Mouse (Mus musculus) CH12.LX (cell line): ENCODE data around the gene Prune2. TPM values are rescaled to one million over a fixed set of nuclear protein-coding genes. Genes with fewer than 3 reads are reported as not detected.
A peak's percentile ranks its signal among the peaks of the same experiment; 100 is the strongest.

Experiments
- DNase-seq: peaks from one replicate; pipeline ENCODE4 v3.0.0-alpha.2; 2013; ENCODE audit errors: extremely low read depth
- H3K27ac ChIP-seq: 2 replicates; pipeline ENCODE4 v1.5.1; 2012; ENCODE audit warnings: low read depth, mild to moderate bottlenecking, control low read depth, moderate library complexity; ENCODE audit not compliant: insufficient read depth
- H3K27me3 ChIP-seq: replicated peaks from 2 replicates; pipeline ENCODE3; 2012; ENCODE audit warnings: inconsistent platforms
- H3K36me3 ChIP-seq, 2 experiments: replicated peaks in 1 of 2; 2 replicates each; pipeline versions ENCODE3 to v1.6.1; 2012; ENCODE audit warnings: inconsistent platforms in 1 of 2, low read length in 1 of 2, mild to moderate bottlenecking in 1 of 2, mixed read lengths in 1 of 2, moderate library complexity in 1 of 2; ENCODE audit not compliant: control insufficient read depth in 1 of 2, insufficient read depth in 1 of 2
- H3K4me1 ChIP-seq, 2 experiments: 2 replicates each; pipeline ENCODE4 v1.6.1; 2012; ENCODE audit warnings: inconsistent platforms in 1 of 2, moderate library complexity in 1 of 2; ENCODE audit not compliant: insufficient read depth in 2 of 2, control insufficient read depth in 1 of 2
- H3K4me2 ChIP-seq: 2 replicates; pipeline ENCODE4 v1.6.1; 2012; ENCODE audit warnings: low read depth, mild to moderate bottlenecking, control low read depth; ENCODE audit not compliant: poor library complexity, insufficient read depth, severe bottlenecking
- H3K4me3 ChIP-seq, 3 experiments: fragments of 150-350 bp in 1 of 3; sonication (generic) in 1 of 3; replicated peaks in 1 of 3; 2 replicates each; pipeline versions ENCODE3 to v1.5.1; 2011 to 2012; ENCODE audit warnings: low read depth in 2 of 3, low read length in 2 of 3, mild to moderate bottlenecking in 2 of 3, moderate library complexity in 2 of 3, control low read depth in 1 of 3, improper control_type of control experiment in 1 of 3, inconsistent platforms in 1 of 3, mixed read lengths in 1 of 3; ENCODE audit not compliant: poor library complexity in 1 of 3
- H3K79me2 ChIP-seq: replicated peaks from 2 replicates; pipeline ENCODE4 v1.6.1; 2012; ENCODE audit warnings: mild to moderate bottlenecking, moderate library complexity; ENCODE audit not compliant: control insufficient read depth, poor library complexity, insufficient read depth, severe bottlenecking; ENCODE audit errors: extremely low read depth
- H3K9ac ChIP-seq: 2 replicates; pipeline ENCODE4 v1.6.1; 2012; ENCODE audit warnings: low read depth, mild to moderate bottlenecking, control low read depth, moderate library complexity; ENCODE audit not compliant: insufficient read depth
- H3K9me3 ChIP-seq: replicated peaks from 2 replicates; pipeline ENCODE3; 2012; ENCODE audit warnings: low read length, inconsistent platforms, mixed read lengths
- BHLHE40 ChIP-seq: IDR thresholded peaks from 2 replicates; pipeline ENCODE4 v1.6.1; 2011; ENCODE audit warnings: mild to moderate bottlenecking, low read depth, low read length, improper control_type of control experiment
- CHD1 ChIP-seq: IDR thresholded peaks from 2 replicates; pipeline ENCODE4 v1.6.1; 2012; ENCODE audit warnings: low read depth, low read length, improper control_type of control experiment, inconsistent platforms
- GABPA ChIP-seq: IDR thresholded peaks from 2 replicates; pipeline ENCODE4 v1.6.1; 2012; ENCODE audit warnings: low read depth, low read length, improper control_type of control experiment, inconsistent platforms; ENCODE audit not compliant: insufficient replicate concordance
- IRF4 ChIP-seq: IDR thresholded peaks from 2 replicates; pipeline ENCODE4 v1.6.1; 2014; ENCODE audit warnings: low read depth, mild to moderate bottlenecking, inconsistent platforms, low read length, improper control_type of control experiment
- JUN ChIP-seq: IDR thresholded peaks from 2 replicates; pipeline ENCODE4 v1.6.1; 2011; ENCODE audit warnings: low read depth, mild to moderate bottlenecking, low read length, improper control_type of control experiment, moderate library complexity; ENCODE audit not compliant: insufficient read depth
- JUND ChIP-seq: conservative IDR thresholded peaks from 2 replicates; pipeline ENCODE4 v1.6.1; 2011; ENCODE audit warnings: low read depth, low read length, improper control_type of control experiment
- MEF2A ChIP-seq: IDR thresholded peaks from 2 replicates; pipeline ENCODE4 v1.6.1; 2014; ENCODE audit warnings: low read depth, mild to moderate bottlenecking, inconsistent platforms, low read length, improper control_type of control experiment, borderline replicate concordance
- MXI1 ChIP-seq: IDR thresholded peaks from 2 replicates; pipeline ENCODE4 v1.6.1; 2011; ENCODE audit warnings: mild to moderate bottlenecking, low read depth, low read length, improper control_type of control experiment
- NRF1 ChIP-seq: IDR thresholded peaks from 2 replicates; pipeline ENCODE4 v1.6.1; 2014; ENCODE audit warnings: low read depth, mild to moderate bottlenecking, inconsistent platforms, low read length, improper control_type of control experiment, moderate library complexity
- POLR2AphosphoS2 ChIP-seq: IDR thresholded peaks from 2 replicates; pipeline ENCODE4 v1.6.1; 2011; ENCODE audit warnings: low read depth, low read length, improper control_type of control experiment
- RAD21 ChIP-seq: IDR thresholded peaks from 2 replicates; pipeline ENCODE4 v1.6.1; 2011; ENCODE audit warnings: low read depth, mild to moderate bottlenecking, low read length, improper control_type of control experiment, moderate library complexity
- RCOR1 ChIP-seq: conservative IDR thresholded peaks from 2 replicates; pipeline ENCODE4 v1.6.1; 2012; ENCODE audit warnings: low read depth, mild to moderate bottlenecking, inconsistent platforms, low read length, improper control_type of control experiment
- SIN3A ChIP-seq: IDR thresholded peaks from 2 replicates; pipeline ENCODE4 v1.6.1; 2012; ENCODE audit warnings: low read length, improper control_type of control experiment, inconsistent platforms
- TCF12 ChIP-seq: IDR thresholded peaks from 2 replicates; pipeline ENCODE4 v1.6.1; 2014; ENCODE audit warnings: low read depth, mild to moderate bottlenecking, inconsistent platforms, low read length, improper control_type of control experiment
- USF2 ChIP-seq: conservative IDR thresholded peaks from 2 replicates; pipeline ENCODE4 v1.6.1; 2011; ENCODE audit warnings: low read depth, low read length, improper control_type of control experiment
- ZKSCAN1 ChIP-seq: IDR thresholded peaks from 2 replicates; pipeline ENCODE4 v1.6.1; 2012; ENCODE audit warnings: low read depth, inconsistent platforms, low read length, improper control_type of control experiment, borderline replicate concordance
- ZMIZ1 ChIP-seq: IDR thresholded peaks from 2 replicates; pipeline ENCODE4 v1.6.1; 2012; ENCODE audit warnings: low read depth, mild to moderate bottlenecking, inconsistent platforms, low read length, improper control_type of control experiment
- dilution Hi-C: fragments of 300-500 bp; cut with MboI; formaldehyde crosslinking; loops from 2 replicates; pipeline ENCODE4 v1.14.3; 2020; ENCODE audit warnings: low sequenced_read_pairs; ENCODE audit not compliant: extremely low pct_unique_long_range_greater_than_20kb, extremely low pct_ligation_motif_present
- in situ Hi-C: fragments of 300-500 bp; cut with MboI; formaldehyde crosslinking; loops from 3 replicates; pipeline ENCODE4 v1.14.3; 2019; ENCODE audit warnings: low sequenced_read_pairs, low pct_ligation_motif_present, low pct_unique_long_range_greater_than_20kb, mixed read lengths
- polyA plus RNA-seq: library from polyadenylated mRNA; unstranded; fragments of >175 nt; gene quantifications from 2 replicates; pipeline ENCODE4 v1.2.1, GENCODE M21; 2012; ENCODE audit warnings: low read depth; ENCODE audit not compliant: insufficient read length
- total RNA-seq, 2 experiments: library from RNA; depleted of rRNA; stranded (reverse); fragments of 300-350 nt in 1 of 2; fragments of >200 nt in 1 of 2; gene quantifications; 2 replicates each; pipeline ENCODE4 v1.2.3; 2012 to 2014

Prune2 gene
- total and polyA plus RNA-seq, 3 experiments = 0.04 to 1.7 (median 0.21) TPM

DNA sequence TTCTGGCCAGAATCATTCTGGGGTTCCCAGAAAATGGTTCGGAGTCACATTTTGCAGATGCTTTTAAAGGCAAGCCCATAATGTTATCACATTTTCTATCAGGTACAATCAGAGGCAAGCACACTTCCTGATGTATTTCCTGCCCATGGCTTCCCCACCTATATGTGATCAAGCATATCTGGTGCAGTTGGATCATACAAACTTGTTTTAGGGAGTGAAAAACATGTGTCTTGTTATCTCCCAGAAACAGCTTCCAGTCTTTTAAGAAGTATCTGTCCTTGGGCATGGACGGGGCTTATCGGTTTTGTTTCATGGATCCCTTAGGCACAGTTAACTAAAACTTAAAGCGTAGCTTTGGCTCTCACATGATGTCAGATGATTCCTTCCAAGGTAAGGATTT is 36.2 kb downstream of the Prune2 start:
- no peaks in the 10 kb centered on the region for H3K79me2 ChIP-seq
- in situ Hi-C loops (no loop called here), dilution Hi-C loops (no loop called here)
- H3K9ac ChIP-seq = no peak overlapping the region
- H3K4me2 ChIP-seq = no peak overlapping the region
- no peaks in the 10 kb centered on the region for H3K9me3 ChIP-seq
- no peak overlapping the region for H3K4me3 ChIP-seq
- no peaks in the 10 kb centered on the region for H3K27me3 ChIP-seq
- peaks cover 5 to 13% of the 10 kb centered on the region in 2 experiments; a peak in 3 of 4 replicates for H3K4me1 ChIP-seq
- DNase-seq = no peak
- TF ChIP-seq CHD1 (no peak), ZKSCAN1 (no peak), ZMIZ1 (no peak), POLR2AphosphoS2 (no peak), USF2 (no peak), RCOR1 (no peak), JUND (no peak), IRF4 (no peak)
- H3K36me3 ChIP-seq = no peaks in the 10 kb centered on the region
- H3K27ac ChIP-seq = no peak overlapping the region

DNA sequence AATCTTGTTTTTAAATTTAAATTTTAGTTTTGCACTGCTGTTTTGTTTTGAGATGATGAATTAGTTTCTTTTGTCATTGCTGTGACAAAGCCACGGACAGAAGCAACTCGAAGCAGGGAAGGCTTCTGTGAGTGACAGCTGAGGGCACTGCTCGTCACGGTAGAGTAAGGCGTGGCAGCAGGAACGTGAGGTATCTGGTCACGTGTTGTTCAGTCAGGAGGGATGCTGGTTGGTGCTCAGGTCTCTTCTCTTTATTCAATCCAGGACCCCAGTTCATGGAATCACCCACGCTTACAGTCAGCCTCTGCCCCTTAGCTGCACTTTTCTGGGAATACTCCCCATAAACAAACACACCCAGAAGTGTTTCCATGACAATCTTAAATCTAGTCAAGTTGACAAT is 38.3 kb downstream of the Prune2 start:
- no peaks in the 10 kb centered on the region for H3K9me3 ChIP-seq
- H3K27ac ChIP-seq = no peak overlapping the region
- no peak overlapping the region for H3K4me2 ChIP-seq
- dilution Hi-C loops = no loop called here
- no peak overlapping the region for H3K9ac ChIP-seq
- DNase-seq = no peak
- no peaks in the 10 kb centered on the region for H3K27me3 ChIP-seq
- no peak overlapping the region for H3K4me3 ChIP-seq
- peaks cover 7 to 22% of the 10 kb centered on the region in 2 experiments for H3K4me1 ChIP-seq
- TF ChIP-seq NRF1 = no peak
- TF ChIP-seq BHLHE40 = peak; percentile 56
- no peaks in the 10 kb centered on the region for H3K36me3 ChIP-seq
- in situ Hi-C loops = no loop called here
- H3K79me2 ChIP-seq = no peaks in the 10 kb centered on the region

DNA sequence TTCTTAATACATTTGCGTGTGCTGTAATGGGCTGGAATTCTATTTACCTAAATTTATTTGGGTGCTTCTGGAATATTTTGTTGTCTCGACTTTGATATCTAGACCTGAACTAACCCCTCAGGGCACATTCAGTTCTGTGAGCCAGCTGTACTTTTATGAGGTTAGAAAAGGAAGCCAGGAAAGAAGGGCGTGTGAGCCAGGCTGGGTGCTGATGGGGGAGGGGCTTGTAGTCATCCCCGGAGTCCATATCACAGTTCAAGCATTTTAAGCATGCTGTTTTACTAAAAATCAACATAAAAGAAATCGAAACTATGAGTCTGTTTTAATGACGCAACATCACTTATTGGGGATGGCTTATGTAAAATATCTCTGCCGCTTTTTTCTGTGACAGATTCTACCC is 42.0 kb downstream of the Prune2 start:
- no peak for DNase-seq
- TF ChIP-seq JUND (no peak), MEF2A (no peak), USF2 (no peak), MXI1 (no peak), IRF4 (no peak), SIN3A (no peak), TCF12 (no peak), JUN (no peak), RAD21 (no peak), GABPA (no peak), ZKSCAN1 (no peak)
- dilution Hi-C loops = no loop called here
- Histone ChIP-seq H3K4me3 (no peak overlapping the region), H3K36me3 (no peaks in the 10 kb centered on the region), H3K9me3 (no peaks in the 10 kb centered on the region), H3K4me1 (peaks cover 7 to 22% of the 10 kb centered on the region in 2 experiments), H3K27me3 (no peaks in the 10 kb centered on the region), H3K79me2 (no peaks in the 10 kb centered on the region), H3K27ac (no peak overlapping the region), H3K4me2 (peak overlapping the region; percentile 53; the same call in 1 of the 2 replicates), H3K9ac (no peak overlapping the region)
- in situ Hi-C loops = no loop called here
